Mouse (Mus musculus): ENCODE results near the gene Htr1f. TPM values are rescaled to one million over a fixed set of nuclear protein-coding genes. Genes with fewer than 3 reads are reported as not detected.

The Htr1f gene
- not detected for total RNA-seq (2023)

DNA sequence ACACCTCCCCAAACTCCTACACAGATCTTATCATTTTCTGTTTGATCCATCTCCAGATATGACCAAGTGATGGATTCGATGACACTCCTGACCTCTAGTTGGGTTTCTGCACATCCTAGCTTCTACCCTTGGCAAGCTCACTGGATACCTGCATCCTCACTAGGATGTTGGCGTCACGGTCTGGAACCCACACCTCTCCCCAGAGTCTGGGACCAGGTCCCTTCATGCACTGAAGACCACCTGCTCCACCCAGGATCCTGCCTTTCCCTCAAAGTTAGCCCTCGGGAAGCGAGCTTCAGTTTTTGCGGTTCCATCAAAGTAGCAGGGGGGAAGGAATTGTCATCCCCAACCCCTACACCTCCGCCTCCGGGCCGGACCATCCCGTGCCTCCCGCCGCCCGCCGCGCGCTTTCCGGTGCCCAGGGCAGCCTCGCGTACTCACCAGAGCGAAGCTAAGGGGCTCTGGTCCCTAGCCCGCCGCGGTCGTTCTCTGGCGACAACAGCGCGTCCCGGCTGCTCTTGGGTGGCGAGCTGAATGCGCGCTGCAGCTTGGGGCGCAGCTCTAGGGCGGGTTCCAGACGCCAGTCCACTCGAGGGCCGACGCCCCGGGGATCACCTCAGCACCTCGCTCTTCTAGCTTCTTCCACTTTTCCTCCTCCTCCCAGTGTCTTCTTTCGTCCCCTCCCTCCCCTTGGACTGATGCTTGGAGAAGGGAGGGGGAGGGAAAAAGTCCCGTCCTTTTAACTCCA lies at the start of gene Htr1f:
Htr1f (minus strand) TSS at position 671 of the 748 bp plus-strand sequence.

